Mouse (Mus musculus): ENCODE measurements around the gene Mettl7a2. TPM values are rescaled to one million over a fixed set of nuclear protein-coding genes. Genes with fewer than 3 reads are reported as not detected.

Gene Mettl7a2
- total RNA-seq, 2 experiments from 2014 or later, result 0.49 TPM

GRCm38 (mm10) chr15:100388224-100388835 is 35.3 kb downstream of the Mettl7a2 start:
- no peak for DNase-seq
- intact Hi-C loops (cut with DNase I; ENCODE audit: low total_unique reads), result no loop called here

GRCm38 (mm10) chr15:100388886-100389285 is 35.9 kb downstream of the Mettl7a2 start:
- DNase-seq, result no peak
- intact Hi-C loops (cut with DNase I; ENCODE audit: low total_unique reads), result no loop called here

- intact Hi-C loops (cut with DNase I; ENCODE audit: low total_unique reads), result no loop called here
- DNase-seq, result no peak
These were observed 38.1 kb downstream of the Mettl7a2 start for GRCm38 (mm10) chr15:100391066-100391465.

GRCm38 (mm10) chr15:100391599-100391998 is 38.6 kb downstream of the Mettl7a2 start:
- intact Hi-C loops (cut with DNase I; ENCODE audit: low total_unique reads), result no loop called here
- no peak for DNase-seq

- intact Hi-C loops (cut with DNase I; ENCODE audit: low total_unique reads), result no loop called here
- DNase-seq, result no peak
These were observed 40.0 kb downstream of the Mettl7a2 start for GRCm38 (mm10) chr15:100393016-100393415.

- intact Hi-C loops (cut with DNase I; ENCODE audit: low total_unique reads), result no loop called here
- DNase-seq, result no peak
These were observed 42.6 kb downstream of the Mettl7a2 start for GRCm38 (mm10) chr15:100395561-100395960.

GRCm38 (mm10) chr15:100400592-100401250 is 47.7 kb downstream of the Mettl7a2 start:
- DNase-seq, result no peak
- intact Hi-C loops (cut with DNase I; ENCODE audit: low total_unique reads), result no loop called here

- intact Hi-C loops (cut with DNase I; ENCODE audit: low total_unique reads), result no loop called here
- DNase-seq, result no peak
These were observed 48.8 kb downstream of the Mettl7a2 start for GRCm38 (mm10) chr15:100401811-100402210.

- DNase-seq, result no peak
- intact Hi-C loops (cut with DNase I; ENCODE audit: low total_unique reads), result no loop called here
These were observed 49.3 kb downstream of the Mettl7a2 start for GRCm38 (mm10) chr15:100402347-100402746.

GRCm38 (mm10) chr15:100402798-100403197 is 49.8 kb downstream of the Mettl7a2 start:
- intact Hi-C loops (cut with DNase I; ENCODE audit: low total_unique reads), result no loop called here
- no peak for DNase-seq

GRCm38 (mm10) chr15:100403318-100404000 is 50.5 kb downstream of the Mettl7a2 start:
- DNase-seq, result no peak
- intact Hi-C loops (cut with DNase I; ENCODE audit: low total_unique reads), result no loop called here

- DNase-seq, result no peak
These were observed 53.1 kb downstream of the Mettl7a2 start for GRCm38 (mm10) chr15:100406088-100406487.

GRCm38 (mm10) chr15:100410918-100411672 is 58.1 kb downstream of the Mettl7a2 start:
- no peak for DNase-seq
- intact Hi-C loops (cut with DNase I; ENCODE audit: low total_unique reads), result no loop called here

More at GRCm38 (mm10) chr15:100406088-100406487, 53.1 kb downstream of the Mettl7a2 start:
- intact Hi-C loops (cut with DNase I; ENCODE audit: low total_unique reads), result no loop called here

Other genes starting within 250 kb of the Mettl7a2 start
- gene Atf1, start 125.4 kb upstream of the Mettl7a2 start, total RNA-seq (2021), result 10 to 100 TPM; 31.1 to 40.4 TPM
- not detected for gene Tmprss12, start 72.4 kb upstream of the Mettl7a2 start, total RNA-seq (2021)
- gene Mettl7a1, start 49.1 kb upstream of the Mettl7a2 start, total RNA-seq (2021), result 10 to 100 TPM; 18.5 to 23.0 TPM
- gene Mettl7a3, start 18.3 kb upstream of the Mettl7a2 start, total RNA-seq (2021), result under 1 TPM in 1 of 2 experiments, not detected in 1; 0.21 TPM
- gene Methig1, start 51 bp upstream of the Mettl7a2 start, total RNA-seq (2021), result not detected
- not detected for gene Higd1c, start 11.3 kb downstream of the Mettl7a2 start, total RNA-seq (2021)
- not detected for gene Gm5475, start 68.9 kb downstream of the Mettl7a2 start, total RNA-seq (2021)
- 10 to 100 TPM; 32.3 to 34.8 TPM for gene Slc11a2, start 71.9 kb downstream of the Mettl7a2 start, total RNA-seq (2021)
- gene Letmd1, start 115.8 kb downstream of the Mettl7a2 start, total RNA-seq (2021), result 10 to 100 TPM in 1 of 2 experiments, 1 to 10 TPM in 1; 9.2 to 10.5 TPM
- gene Csrnp2, start 142.3 kb downstream of the Mettl7a2 start, total RNA-seq (2021), result 1 to 10 TPM; 1.9 to 2.9 TPM
- 10 to 100 TPM in 1 of 2 experiments, 1 to 10 TPM in 1; 9.6 to 11.6 TPM for gene Tfcp2, start 198.8 kb downstream of the Mettl7a2 start, total RNA-seq (2021)
- 1 to 10 TPM; 7.6 to 9.7 TPM for gene Pou6f1, start 246.8 kb downstream of the Mettl7a2 start, total RNA-seq (2021)

Data from gastrocnemius, postnatal 14 days (tissue).